9 mouse cellular contexts compared by ENCODE assay signal in the genomic region with DNA sequence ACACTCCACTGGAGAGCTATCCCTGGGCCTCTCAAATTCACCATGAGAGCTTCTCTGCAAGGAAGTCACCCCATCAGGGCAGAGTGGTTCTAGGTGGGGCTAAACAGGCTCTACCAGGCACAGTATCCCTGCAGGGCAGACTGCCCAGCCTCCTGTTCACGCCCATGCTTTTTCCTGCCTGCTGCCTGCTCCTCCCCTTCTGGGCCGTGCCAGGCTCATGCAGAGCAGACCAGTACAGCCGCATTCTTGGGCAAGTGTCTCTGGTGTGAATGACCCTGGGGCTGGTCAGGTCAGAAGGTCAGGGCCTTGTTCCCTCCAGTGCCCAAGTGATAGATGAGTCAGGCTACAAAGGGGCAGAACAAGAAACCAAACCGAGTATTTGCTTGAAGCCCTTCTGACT. TPM values are rescaled to one million over a fixed set of nuclear protein-coding genes. Genes with fewer than 3 reads are reported as not detected.
DNase-seq lines count a peak whose midpoint lies in the region; ATAC-seq and TF ChIP-seq lines count a peak whose summit lies in the region.
"Had no signal": no experiment of that assay in that cellular context is flagged by ENCODE, and none has a peak within 500 bp of the region (broad histone marks: within the 10 kb centered on the region; RNA-seq: fewer than 3 reads in every experiment).

No protein-coding gene starts in this region.

- 0 out of 2 replicates have a peak, but pooled peaks have one; percentile 22 for ATAC-seq in hindbrain, embryonic 14.5 days (ENCODE audit: low FRiP score)
- no peak for ATAC-seq in hindbrain, embryonic 12.5 days (ENCODE audit: low FRiP score)
- peak; percentile 22; the same call in 1 of the 2 replicates for ATAC-seq in embryonic facial prominence, embryonic 15.5 days (ENCODE audit: insufficient number of reproducible peaks, low FRiP score, low TSS enrichment, low read depth)

- no peak overlapping the region for H3K27ac ChIP-seq in hindbrain, embryonic 14.5 days
- H3K27ac ChIP-seq in hindbrain, embryonic 12.5 days = no peak overlapping the region
- H3K27ac ChIP-seq in embryonic facial prominence, embryonic 15.5 days (replicated peaks) = peak overlapping the region; percentile 78
- H3K27ac ChIP-seq in kidney, adult 2 months (ENCODE audit: insufficient read depth, low read depth, low read length) = peak overlapping the region; percentile 21; the same call in 1 of the 2 replicates
- H3K27ac ChIP-seq: liver, embryonic 15.5 days had no signal

- peaks cover 34% of the 10 kb centered on the region for H3K27me3 ChIP-seq in hindbrain, embryonic 14.5 days (ENCODE audit: control insufficient read depth, insufficient read depth, low read length)
- peaks cover 35% of the 10 kb centered on the region for H3K27me3 ChIP-seq in hindbrain, embryonic 12.5 days
- H3K27me3 ChIP-seq in embryonic facial prominence, embryonic 15.5 days = peaks cover 26% of the 10 kb centered on the region
- no peaks in the 10 kb centered on the region for H3K27me3 ChIP-seq in kidney, adult 2 months (replicated peaks; ENCODE audit: control insufficient read depth, insufficient read depth, low read length)

- no peaks in the 10 kb centered on the region for H3K4me1 ChIP-seq in hindbrain, embryonic 14.5 days (replicated peaks; ENCODE audit: control insufficient read depth, insufficient read depth, low read length)
- H3K4me1 ChIP-seq in hindbrain, embryonic 12.5 days = peaks cover 11% of the 10 kb centered on the region
- peaks cover 49% of the 10 kb centered on the region for H3K4me1 ChIP-seq in embryonic facial prominence, embryonic 15.5 days
- no peaks in the 10 kb centered on the region; the same call in 1 of the 2 replicates for H3K4me1 ChIP-seq in kidney, adult 2 months (ENCODE audit: control insufficient read depth, insufficient read depth, low read length)

- no peak for TF ChIP-seq CTCF in kidney, adult 2 months (conservative IDR thresholded peaks at IDR 0.05; ENCODE audit: insufficient read depth, insufficient read length, low read depth, low read length)

- no peak for TF ChIP-seq POLR2A in kidney, adult 2 months (IDR thresholded peaks at IDR 0.05; ENCODE audit: low read depth, low read length)

- no peak overlapping the region for H3K9ac ChIP-seq in hindbrain, embryonic 14.5 days
- H3K9ac ChIP-seq in hindbrain, embryonic 12.5 days = no peak overlapping the region
- H3K9ac ChIP-seq in embryonic facial prominence, embryonic 15.5 days = no peak overlapping the region
- H3K9ac ChIP-seq: liver, embryonic 15.5 days had no signal

- no peaks in the 10 kb centered on the region for H3K36me3 ChIP-seq in hindbrain, embryonic 14.5 days (replicated peaks; ENCODE audit: control insufficient read depth, insufficient read depth)
- H3K36me3 ChIP-seq in hindbrain, embryonic 12.5 days = no peaks in the 10 kb centered on the region
- no peaks in the 10 kb centered on the region for H3K36me3 ChIP-seq in embryonic facial prominence, embryonic 15.5 days
- no peaks in the 10 kb centered on the region for H3K36me3 ChIP-seq in kidney, adult 2 months (ENCODE audit: control insufficient read depth, insufficient read depth, low read length)
- H3K36me3 ChIP-seq: liver, embryonic 15.5 days had no signal

- 9% methylated on average over 4 of the region's 4 CpGs for WGBS in hindbrain, embryonic 14.5 days
- 6% methylated on average over 4 of the region's 4 CpGs for WGBS in hindbrain, embryonic 12.5 days
- 13% methylated on average over 4 of the region's 4 CpGs for WGBS in embryonic facial prominence, embryonic 15.5 days
- 7% methylated on average over 4 of the region's 4 CpGs for WGBS in kidney, adult 2 months

- no peak overlapping the region for H3K4me2 ChIP-seq in hindbrain, embryonic 14.5 days (replicated peaks)
- no peak overlapping the region for H3K4me2 ChIP-seq in hindbrain, embryonic 12.5 days (replicated peaks)
- H3K4me2 ChIP-seq in embryonic facial prominence, embryonic 15.5 days (replicated peaks) = peak overlapping the region; percentile 13; the same call in 1 of the 2 replicates
- H3K4me2 ChIP-seq: liver, embryonic 15.5 days had no signal

- no peak for DNase-seq in hindbrain, embryonic 14.5 days (ENCODE audit: low spot score)
- DNase-seq in kidney, adult 2 months = peak; percentile 77
- DNase-seq in lung, postnatal 36 days = peak; percentile 94
- no peak for DNase-seq in spleen, postnatal 4 days (ENCODE audit: low spot score in 2 of 2)
- DNase-seq in thymus, adult 18-20 months = no peak
- DNase-seq in cerebellum, adult 11-12 months = no peak

- no peaks in the 10 kb centered on the region for H3K9me3 ChIP-seq in hindbrain, embryonic 14.5 days (ENCODE audit: control insufficient read depth, low read length)
- H3K9me3 ChIP-seq in hindbrain, embryonic 12.5 days (replicated peaks) = no peaks in the 10 kb centered on the region
- no peaks in the 10 kb centered on the region for H3K9me3 ChIP-seq in embryonic facial prominence, embryonic 15.5 days (replicated peaks)
- H3K9me3 ChIP-seq: liver, embryonic 15.5 days had no signal

- no peak overlapping the region for H3K4me3 ChIP-seq in hindbrain, embryonic 14.5 days (replicated peaks; ENCODE audit: low read length)
- H3K4me3 ChIP-seq in hindbrain, embryonic 12.5 days = no peak overlapping the region
- H3K4me3 ChIP-seq in embryonic facial prominence, embryonic 15.5 days (replicated peaks) = no peak overlapping the region
- no peak overlapping the region for H3K4me3 ChIP-seq in kidney, adult 2 months (ENCODE audit: insufficient read depth, low read depth, low read length)
- H3K4me3 ChIP-seq: liver, embryonic 15.5 days had no signal

RNA-seq across cellular contexts. Expression of a gene that starts 4.3 kb away (rescaled TPM):
- polyA plus RNA-seq in hindbrain, embryonic 14.5 days (2014; fragmentation: Nextera tagmentation; extraction: Ambion mirVana) = 0.09 and 0.29 TPM in 2 replicates
- polyA plus RNA-seq in hindbrain, embryonic 12.5 days (2016; fragmentation: Nextera tagmentation; extraction: Ambion mirVana) = 1.3 and 1.7 TPM in 2 replicates
- 45.8 and 52.3 TPM in 2 replicates for polyA plus RNA-seq in embryonic facial prominence, embryonic 15.5 days (2015; fragmentation: Nextera tagmentation; extraction: Ambion mirVana)
- polyA plus RNA-seq in kidney, adult 2 months (2012; rRNA removed) = 3.3 and 3.9 TPM in 2 replicates

RNA-seq across cellular contexts. Expression of a gene that starts 10.4 kb away (rescaled TPM):
- polyA plus RNA-seq in hindbrain, embryonic 14.5 days (2014; fragmentation: Nextera tagmentation; extraction: Ambion mirVana) = 0.35 and 0.48 TPM in 2 replicates
- 1.1 and 1.4 TPM in 2 replicates for polyA plus RNA-seq in hindbrain, embryonic 12.5 days (2016; fragmentation: Nextera tagmentation; extraction: Ambion mirVana)
- 0.35 TPM in 2 replicates for polyA plus RNA-seq in embryonic facial prominence, embryonic 15.5 days (2015; fragmentation: Nextera tagmentation; extraction: Ambion mirVana)
- 0.07 and 0.34 TPM in 2 replicates for polyA plus RNA-seq in kidney, adult 2 months (2012; rRNA removed)
- polyA plus RNA-seq: liver, embryonic 15.5 days had no signal

Comparison
In these comparisons a context has a peak if more than half of its experiments do, and no peak if none do; other contexts are left out.
1. DNase-seq: peak in kidney, adult 2 months (single experiment) and lung, postnatal 36 days (single experiment); none in hindbrain, embryonic 14.5 days (single experiment), spleen, postnatal 4 days (0 of 2), thymus, adult 18-20 months (0 of 2) and cerebellum, adult 11-12 months (single experiment).
2. H3K27ac ChIP-seq: peak in embryonic facial prominence, embryonic 15.5 days (single experiment) and kidney, adult 2 months (single experiment); none in hindbrain, embryonic 14.5 days (single experiment) and hindbrain, embryonic 12.5 days (single experiment).